Mouse (Mus musculus): Measurements from ENCODE around the gene Itgb1bp2.

DNA sequence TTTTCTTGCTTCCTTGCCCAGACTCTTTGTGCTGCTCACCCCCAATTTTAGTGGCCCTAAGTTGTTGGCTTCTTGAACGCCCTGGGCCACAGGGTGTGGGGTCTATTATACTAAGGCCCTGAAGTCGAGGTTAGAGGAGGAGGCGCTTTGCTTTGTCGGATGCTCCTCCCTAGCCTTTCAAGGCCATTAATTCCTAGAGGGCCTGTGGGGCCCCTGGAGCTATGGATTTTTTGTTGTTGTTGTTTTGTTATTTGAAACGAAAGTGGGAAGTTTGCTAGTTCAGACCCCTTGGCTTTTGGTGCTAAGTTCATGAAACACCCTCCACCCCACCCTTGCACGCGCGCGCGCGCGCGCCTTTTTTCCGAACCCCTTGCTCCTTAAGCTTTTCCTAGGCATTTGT lies 18.9 kb upstream of the Itgb1bp2 start:
- TF ChIP-seq ZNF384 (IDR thresholded peaks at IDR 0.05; ENCODE audit: low read depth, low read length) (no peak), NELFE (IDR thresholded peaks at IDR 0.05; ENCODE audit: low read depth, low read length) (no peak), CTCF (IDR thresholded peaks at IDR 0.05 in 2 of 3, conservative IDR thresholded peaks at IDR 0.05 in 1 of 3; ENCODE audit: control insufficient read depth in 1 of 3, insufficient read depth in 1 of 3, low read depth in 2 of 3, low read length in 3 of 3, poor library complexity in 1 of 3, severe bottlenecking in 1 of 3) (no peak), ETS1 (IDR thresholded peaks at IDR 0.05; ENCODE audit: low read depth, low read length) (no peak), EP300 (IDR thresholded peaks at IDR 0.05; ENCODE audit: low read depth in 1 of 2, low read length in 2 of 2) (no peak), MAZ (IDR thresholded peaks at IDR 0.05; ENCODE audit: low read depth, low read length) (no peak), POLR2AphosphoS5 (IDR thresholded peaks at IDR 0.05; ENCODE audit: borderline replicate concordance, low read depth, low read length) (no peak), E2F4 (IDR thresholded peaks at IDR 0.05; ENCODE audit: borderline replicate concordance, low read depth, low read length) (no peak), MAX (IDR thresholded peaks at IDR 0.05; ENCODE audit: low read length) (no peak), TCF12 (IDR thresholded peaks at IDR 0.05; ENCODE audit: low read depth, low read length) (no peak), GABPA (IDR thresholded peaks at IDR 0.05; ENCODE audit: low read depth, low read length) (no peak), ZC3H11A (IDR thresholded peaks at IDR 0.05; ENCODE audit: low read depth, low read length) (no peak)

Measured in MEL (cell line).